ENCODE assay signal across 16 mouse cellular contexts in genomic region chr4:119524010-119524409, GRCm38 (mm10). TPM values are rescaled to one million over a fixed set of nuclear protein-coding genes. Genes with fewer than 3 reads are reported as not detected.
DNase-seq lines count a peak whose midpoint lies in the region; ATAC-seq and TF ChIP-seq lines count a peak whose summit lies in the region.
"Had no signal": no experiment of that assay in that cellular context is flagged by ENCODE, and none has a peak within 500 bp of the region (broad histone marks: within the 10 kb centered on the region; RNA-seq: fewer than 3 reads in every experiment).

No protein-coding gene starts in this region.

- H3K36me3 ChIP-seq in hindbrain, embryonic 14.5 days (replicated peaks; ENCODE audit: control insufficient read depth, insufficient read depth), result no peaks in the 10 kb centered on the region
- no peaks in the 10 kb centered on the region for H3K36me3 ChIP-seq in midbrain, embryonic 15.5 days (replicated peaks)
- H3K36me3 ChIP-seq: liver, embryonic 13.5 days had no signal

- peak; percentile 24 for DNase-seq in layer of hippocampus, adult 11-12 months (ENCODE audit: low spot score)
- no peak for DNase-seq in layer of hippocampus, postnatal 36 days
- peak; percentile 76 for DNase-seq in hindbrain, embryonic 14.5 days (ENCODE audit: low spot score)
- no peak for DNase-seq in heart, adult 9 months (ENCODE audit: low spot score in 2 of 2)
- DNase-seq in right cerebral cortex, postnatal 4 days, result no peak
- DNase-seq: heart, postnatal 4 days; kidney, adult 8-10 months; liver, embryonic 13.5 days; lung, postnatal 14 days had no signal

- no peaks in the 10 kb centered on the region for H3K9me3 ChIP-seq in hindbrain, embryonic 14.5 days (ENCODE audit: control insufficient read depth, low read length)
- H3K9me3 ChIP-seq in midbrain, embryonic 15.5 days, result no peaks in the 10 kb centered on the region
- H3K9me3 ChIP-seq: liver, embryonic 13.5 days had no signal

- 84% methylated on average over 1 of the region's 1 CpGs for WGBS in hindbrain, embryonic 14.5 days
- 85% methylated on average over 1 of the region's 1 CpGs for WGBS in midbrain, embryonic 15.5 days

- H3K27ac ChIP-seq in cortical plate, adult 2 months (ENCODE audit: insufficient read depth, low read length), result peak overlapping the region; percentile 77; the same call in 1 of the 2 replicates
- H3K27ac ChIP-seq in hindbrain, embryonic 14.5 days, result peak overlapping the region; percentile 85
- H3K27ac ChIP-seq in midbrain, embryonic 15.5 days, result peak overlapping the region; percentile 86
- H3K27ac ChIP-seq: liver, embryonic 13.5 days; stomach, postnatal 0 days had no signal

- TF ChIP-seq CTCF in cortical plate, adult 2 months (IDR thresholded peaks at IDR 0.05; ENCODE audit: extremely low read depth, insufficient read depth, low read length), result no peak

- H3K4me2 ChIP-seq in hindbrain, embryonic 14.5 days (replicated peaks), result peak overlapping the region; percentile 36
- H3K4me2 ChIP-seq in midbrain, embryonic 15.5 days, result peak overlapping the region; percentile 32
- H3K4me2 ChIP-seq: liver, embryonic 13.5 days had no signal

- peaks cover 6% of the 10 kb centered on the region for H3K4me1 ChIP-seq in cortical plate, adult 2 months (ENCODE audit: control insufficient read depth, insufficient read depth, low read length)
- peaks cover 14% of the 10 kb centered on the region for H3K4me1 ChIP-seq in hindbrain, embryonic 14.5 days (replicated peaks; ENCODE audit: control insufficient read depth, insufficient read depth, low read length)
- peaks cover 14% of the 10 kb centered on the region for H3K4me1 ChIP-seq in midbrain, embryonic 15.5 days
- H3K4me1 ChIP-seq: liver, embryonic 13.5 days had no signal

- ATAC-seq in hindbrain, embryonic 14.5 days (ENCODE audit: low FRiP score), result peak; percentile 62; the same call in 1 of the 2 replicates
- ATAC-seq in midbrain, embryonic 15.5 days (replicated peaks), result peak; percentile 81
- ATAC-seq in megakaryocyte-erythroid progenitor cell, adult 5-6 weeks (replicated peaks; ENCODE audit: low FRiP score, low TSS enrichment, poor library complexity, severe bottlenecking), result no peak
- ATAC-seq: activated CD4-positive, CD25-positive, alpha-beta regulatory T cell, adult 4 months; CD4-positive, CD25-positive, alpha-beta regulatory T cell, adult 4 months had no signal

- H3K4me3 ChIP-seq in cortical plate, adult 2 months (ENCODE audit: insufficient read depth, low read length), result no peak overlapping the region
- H3K4me3 ChIP-seq in hindbrain, embryonic 14.5 days (replicated peaks; ENCODE audit: low read length), result no peak overlapping the region
- no peak overlapping the region for H3K4me3 ChIP-seq in midbrain, embryonic 15.5 days
- H3K4me3 ChIP-seq: left cerebral cortex, adult 2 months; liver, embryonic 13.5 days had no signal

- H3K9ac ChIP-seq in hindbrain, embryonic 14.5 days, result no peak overlapping the region
- no peak overlapping the region for H3K9ac ChIP-seq in midbrain, embryonic 15.5 days
- H3K9ac ChIP-seq: liver, embryonic 13.5 days had no signal

- TF ChIP-seq POLR2A in cortical plate, adult 2 months (IDR thresholded peaks at IDR 0.05; ENCODE audit: extremely low read depth, insufficient read depth, low read length), result no peak

- H3K27me3 ChIP-seq in hindbrain, embryonic 14.5 days (ENCODE audit: control insufficient read depth, insufficient read depth, low read length), result no peaks in the 10 kb centered on the region
- no peaks in the 10 kb centered on the region for H3K27me3 ChIP-seq in midbrain, embryonic 15.5 days (replicated peaks)
- H3K27me3 ChIP-seq: liver, embryonic 13.5 days had no signal

RNA-seq across cellular contexts. Expression of gene Foxj3, which starts 12.8 kb away (rescaled TPM):
- total RNA-seq in layer of hippocampus, postnatal 36 days (2021), result 10 to 100 TPM; 63.6 to 72.9 TPM
- 36.2 and 38.3 TPM in 2 replicates for polyA plus RNA-seq in cortical plate, adult 2 months (2012; rRNA removed)
- polyA plus RNA-seq in hindbrain, embryonic 14.5 days (2014; fragmentation: Nextera tagmentation; extraction: Ambion mirVana), result 30.0 and 36.4 TPM in 2 replicates
- polyA plus RNA-seq in midbrain, embryonic 15.5 days (2015; fragmentation: Nextera tagmentation; extraction: Ambion mirVana), result 34.5 and 38.2 TPM in 2 replicates
- total RNA-seq in megakaryocyte-erythroid progenitor cell, adult 5-6 weeks (2014; fragmentation: Nextera tagmentation), result 31.1 and 58.3 TPM in 2 replicates
- 22.8 and 33.9 TPM in 2 replicates for total RNA-seq in megakaryocyte-erythroid progenitor cell, adult 5-6 weeks (2017)

RNA-seq across cellular contexts. Expression of gene Frg2f1, which starts 15.3 kb away (rescaled TPM):
- total RNA-seq in layer of hippocampus, postnatal 36 days (2021), result 10 to 100 TPM; 26.2 to 31.1 TPM
- 12.5 and 15.8 TPM in 2 replicates for polyA plus RNA-seq in cortical plate, adult 2 months (2012; rRNA removed)
- polyA plus RNA-seq in hindbrain, embryonic 14.5 days (2014; fragmentation: Nextera tagmentation; extraction: Ambion mirVana), result 9.2 and 10.5 TPM in 2 replicates
- polyA plus RNA-seq in midbrain, embryonic 15.5 days (2015; fragmentation: Nextera tagmentation; extraction: Ambion mirVana), result 9.9 and 13.3 TPM in 2 replicates
- total RNA-seq in megakaryocyte-erythroid progenitor cell, adult 5-6 weeks (2014; fragmentation: Nextera tagmentation), result 1.5 TPM in 1 of 2 replicates, not detected in the other
- total RNA-seq in megakaryocyte-erythroid progenitor cell, adult 5-6 weeks (2017), result 0.28 and 1.7 TPM in 2 replicates

RNA-seq across cellular contexts. Expression of gene Rimkla, which starts 31.6 kb away (rescaled TPM):
- total RNA-seq in layer of hippocampus, postnatal 36 days (2021), result 10 to 100 TPM; 12.0 to 12.4 TPM
- polyA plus RNA-seq in cortical plate, adult 2 months (2012; rRNA removed), result 8.4 and 9.0 TPM in 2 replicates
- polyA plus RNA-seq in hindbrain, embryonic 14.5 days (2014; fragmentation: Nextera tagmentation; extraction: Ambion mirVana), result 30.5 and 37.8 TPM in 2 replicates
- polyA plus RNA-seq in midbrain, embryonic 15.5 days (2015; fragmentation: Nextera tagmentation; extraction: Ambion mirVana), result 25.5 and 27.6 TPM in 2 replicates
- not detected in 2 replicates for total RNA-seq in megakaryocyte-erythroid progenitor cell, adult 5-6 weeks (2014; fragmentation: Nextera tagmentation)
- total RNA-seq in megakaryocyte-erythroid progenitor cell, adult 5-6 weeks (2017), result not detected in 2 replicates

Comparison
In these comparisons a context has a peak if more than half of its experiments do, and no peak if none do; other contexts are left out.
1. DNase-seq: peak in layer of hippocampus, adult 11-12 months (single experiment) and hindbrain, embryonic 14.5 days (single experiment); none in layer of hippocampus, postnatal 36 days (0 of 2), heart, adult 9 months (0 of 2) and right cerebral cortex, postnatal 4 days (single experiment).
2. Peak in every context shown above with its lines, with median percentiles within 50 percentile points of each other: H3K27ac ChIP-seq.